Mouse (Mus musculus) liver, postnatal 0 days (tissue): ENCODE data around the gene Scrg1. TPM values are rescaled to one million over a fixed set of nuclear protein-coding genes. Genes with fewer than 3 reads are reported as not detected.
A peak's percentile ranks its signal among the peaks of the same experiment; 100 is the strongest.

Experiments
- ATAC-seq: fragments of 200-750 bp; cut with Nextera tagmentation; 2 replicates; pipeline ENCODE4 v1.8.0; 2017; ENCODE audit warnings: mild to moderate bottlenecking, moderate library complexity
- DNase-seq: peaks from one replicate; pipeline ENCODE4 v3.0.0-alpha.2; 2016
- H3K27ac ChIP-seq: fragments of 300-500 bp; sonication (generic); 2 replicates; pipeline ENCODE4 v1.5.1; 2014; ENCODE audit warnings: antibody characterized with exemption, moderate library complexity, mild to moderate bottlenecking, low read depth
- H3K27me3 ChIP-seq: fragments of 300-500 bp; sonication (generic); 2 replicates; pipeline ENCODE4 v1.6.1; 2014; ENCODE audit warnings: low read length, control low read depth, mixed read lengths; ENCODE audit not compliant: insufficient read depth
- H3K36me3 ChIP-seq: fragments of 300-500 bp; sonication (generic); replicated peaks from 2 replicates; pipeline ENCODE4 v1.6.1; 2014; ENCODE audit warnings: mild to moderate bottlenecking, control low read depth, low read length, moderate library complexity, mixed read lengths; ENCODE audit not compliant: insufficient read depth
- H3K4me1 ChIP-seq: fragments of 300-500 bp; sonication (generic); 2 replicates; pipeline ENCODE4 v1.6.1; 2014; ENCODE audit warnings: antibody characterized with exemption, mild to moderate bottlenecking, control low read depth; ENCODE audit not compliant: insufficient read depth
- H3K4me2 ChIP-seq: fragments of 300-500 bp; sonication (generic); 2 replicates; pipeline ENCODE4 v1.6.1; 2014; ENCODE audit warnings: low read depth, mild to moderate bottlenecking, low read length, moderate library complexity, mixed read lengths
- H3K4me3 ChIP-seq: fragments of 300-500 bp; sonication (generic); 2 replicates; pipeline ENCODE4 v1.5.1; 2014; ENCODE audit warnings: low read depth, low read length
- H3K9ac ChIP-seq: fragments of 300-500 bp; sonication (generic); replicated peaks from 2 replicates; pipeline ENCODE4 v1.6.1; 2014; ENCODE audit warnings: mild to moderate bottlenecking, moderate library complexity
- H3K9me3 ChIP-seq: fragments of 300-500 bp; sonication (generic); 2 replicates; pipeline ENCODE4 v1.6.1; 2016; ENCODE audit warnings: mild to moderate bottlenecking, control low read depth, low read length, mixed read lengths
- CTCF ChIP-seq: sonication (generic); IDR thresholded peaks from 2 replicates; pipeline ENCODE4 v1.5.1; 2016; ENCODE audit warnings: antibody characterized with exemption, low read depth
- EP300 ChIP-seq: IDR thresholded peaks from 2 replicates; pipeline ENCODE4 v1.6.1; 2016; ENCODE audit warnings: antibody characterized with exemption, low read depth, mild to moderate bottlenecking
- WGBS: fragments of 180-500 bp; shearing (Covaris S2); extraction: QIAGEN DNeasy Blood & Tissue Kit; methylation state at CpG from one replicate; pipeline ENCODE4 v1.1.7; 2014; ENCODE audit not compliant: insufficient replicate concordance; 5-methylcytosine and 5-hydroxymethylcytosine counted together
- polyA plus RNA-seq: library from polyadenylated mRNA; unstranded; fragments of >200 nt; fragmentation: Nextera tagmentation; extraction: Ambion mirVana; gene quantifications from 2 replicates; pipeline ENCODE4 v1.2.1, GENCODE M21; 2015

Gene Scrg1
- polyA plus RNA-seq, 1 experiment from 2014 or later = 1.6 TPM

DNA sequence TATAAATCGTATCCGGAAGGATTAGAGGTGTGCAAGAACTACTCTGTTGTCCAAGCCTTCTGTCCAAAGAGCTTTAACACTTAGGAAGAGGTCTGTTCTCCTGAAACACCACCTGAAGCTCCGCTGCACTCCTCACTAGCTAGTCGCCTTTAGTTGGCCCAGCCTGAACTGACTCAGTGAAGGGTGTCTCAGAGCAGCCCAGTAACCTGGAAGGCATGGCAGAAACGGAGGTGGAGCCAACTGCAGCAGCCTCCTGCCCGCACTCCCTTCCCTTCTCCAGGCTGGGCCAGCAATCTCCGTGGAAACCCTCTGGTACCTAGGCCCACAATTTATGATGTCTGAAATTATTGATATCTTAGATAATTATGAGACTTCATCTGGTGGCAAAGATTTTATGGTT lies 5.0 kb upstream of the Scrg1 start:
- Histone ChIP-seq H3K27me3 (no peaks in the 10 kb centered on the region), H3K27ac (no peak overlapping the region), H3K9me3 (no peaks in the 10 kb centered on the region), H3K4me2 (no peak overlapping the region), H3K9ac (no peak overlapping the region), H3K4me1 (no peaks in the 10 kb centered on the region), H3K4me3 (no peak overlapping the region), H3K36me3 (no peaks in the 10 kb centered on the region)
- 76% methylated on average over 7 of the region's 7 CpGs for WGBS
- ATAC-seq (no peak), DNase-seq (no peak)
- TF ChIP-seq EP300 (no peak), CTCF (no peak)

DNA sequence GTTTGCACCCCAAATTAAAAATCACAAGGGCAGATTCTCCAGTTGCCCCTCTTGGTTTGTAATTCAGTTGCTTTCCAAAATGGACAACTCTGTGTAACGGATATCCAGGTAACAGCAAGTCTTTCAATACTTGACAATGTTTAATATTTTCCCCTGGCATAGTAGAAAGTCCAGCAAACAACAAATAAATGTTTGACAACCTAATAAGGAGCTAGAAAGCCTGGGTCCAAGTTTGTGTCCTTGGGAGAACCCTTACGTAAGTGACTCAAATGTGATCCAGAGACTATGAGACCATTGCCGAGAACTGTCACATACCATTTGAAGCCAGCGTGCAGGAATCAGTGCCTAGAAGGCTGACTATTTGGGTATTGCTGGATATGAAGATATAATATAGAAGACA lies 3.8 kb upstream of the Scrg1 start:
- H3K36me3 ChIP-seq = no peaks in the 10 kb centered on the region
- no peak for DNase-seq
- no peak for ATAC-seq
- H3K27ac ChIP-seq = no peak overlapping the region
- H3K27me3 ChIP-seq = no peaks in the 10 kb centered on the region
- no peak overlapping the region for H3K9ac ChIP-seq
- H3K4me3 ChIP-seq = no peak overlapping the region
- 84% methylated on average over 4 of the region's 4 CpGs for WGBS
- TF ChIP-seq EP300 = no peak
- TF ChIP-seq CTCF = no peak
- no peak overlapping the region for H3K4me2 ChIP-seq
- no peaks in the 10 kb centered on the region for H3K9me3 ChIP-seq
- no peaks in the 10 kb centered on the region for H3K4me1 ChIP-seq

DNA sequence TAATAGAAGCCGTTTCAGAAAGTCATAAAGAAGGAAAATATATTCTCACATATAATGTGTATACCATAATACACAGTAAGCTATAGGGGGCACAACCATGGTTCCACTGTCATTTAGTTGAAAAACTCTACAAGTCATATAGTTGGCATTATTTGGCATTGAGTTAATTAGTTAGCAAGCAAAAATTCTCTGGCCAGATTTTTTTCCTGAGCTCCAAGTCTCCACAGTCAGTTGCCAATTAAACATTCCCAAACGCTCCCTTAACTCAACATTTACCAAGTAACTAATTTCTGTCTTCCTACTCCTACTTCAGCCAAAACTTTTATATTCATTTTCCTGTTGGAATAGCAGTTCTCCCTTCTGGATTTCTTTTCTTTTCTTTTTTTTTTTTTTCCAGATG lies 2.4 kb upstream of the Scrg1 start:
- Histone ChIP-seq H3K36me3 (no peaks in the 10 kb centered on the region), H3K27me3 (no peaks in the 10 kb centered on the region), H3K27ac (no peak overlapping the region), H3K4me1 (no peaks in the 10 kb centered on the region), H3K4me2 (no peak overlapping the region), H3K9ac (no peak overlapping the region), H3K4me3 (no peak overlapping the region), H3K9me3 (no peaks in the 10 kb centered on the region)
- WGBS = 77% methylated on average over 2 of the region's 2 CpGs
- TF ChIP-seq CTCF = no peak
- no peak for TF ChIP-seq EP300
- ATAC-seq = no peak
- DNase-seq = no peak

DNA sequence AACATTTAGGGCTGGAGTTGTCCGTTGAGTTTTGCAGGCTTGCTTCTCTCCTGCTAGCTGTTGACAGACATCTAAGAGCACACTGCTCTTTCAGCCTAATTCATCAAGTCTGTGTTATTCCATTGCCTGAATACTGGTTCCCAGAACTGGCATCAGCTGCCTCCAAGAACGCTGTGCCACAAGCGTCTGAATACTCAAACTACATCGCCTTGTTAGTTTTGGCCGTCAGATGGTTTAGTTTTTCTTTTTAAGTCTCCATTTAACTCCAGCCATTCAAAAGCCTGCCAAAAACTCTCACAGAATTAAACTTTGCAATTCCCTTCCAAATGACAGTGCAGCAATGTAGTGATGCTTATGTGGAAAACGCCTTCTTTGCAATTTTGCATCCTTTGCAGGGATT lies 1.4 kb downstream of the Scrg1 start:
- Histone ChIP-seq H3K27me3 (no peaks in the 10 kb centered on the region), H3K36me3 (no peaks in the 10 kb centered on the region), H3K4me2 (no peak overlapping the region), H3K4me3 (no peak overlapping the region), H3K9ac (no peak overlapping the region), H3K4me1 (no peaks in the 10 kb centered on the region), H3K27ac (no peak overlapping the region), H3K9me3 (no peaks in the 10 kb centered on the region)
- WGBS = 84% methylated on average over 6 of the region's 6 CpGs
- TF ChIP-seq CTCF (no peak), EP300 (no peak)
- DNase-seq (no peak), ATAC-seq (no peak)

DNA sequence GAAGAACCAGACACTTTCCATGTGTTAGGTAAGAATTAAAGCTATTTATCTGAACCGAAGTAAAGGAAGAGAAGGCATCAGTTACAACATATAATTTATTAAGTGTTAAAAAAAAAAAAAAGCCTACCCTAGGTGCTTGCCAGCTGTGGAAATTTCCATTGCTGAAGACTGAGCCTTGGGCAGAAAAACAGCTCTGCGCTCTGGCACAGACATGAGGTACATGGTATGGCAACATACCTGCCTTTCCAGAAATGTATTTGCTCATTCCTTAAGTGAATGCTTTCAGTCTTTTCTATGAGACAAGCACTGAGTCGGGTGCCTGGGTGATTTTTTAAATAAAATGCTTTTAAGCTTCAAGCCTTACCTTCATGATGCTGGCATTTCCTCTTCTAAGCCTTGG lies 2.2 kb downstream of the Scrg1 start:
- H3K4me3 ChIP-seq = no peak overlapping the region
- 77% methylated on average over 3 of the region's 3 CpGs for WGBS
- no peak for ATAC-seq

DNA sequence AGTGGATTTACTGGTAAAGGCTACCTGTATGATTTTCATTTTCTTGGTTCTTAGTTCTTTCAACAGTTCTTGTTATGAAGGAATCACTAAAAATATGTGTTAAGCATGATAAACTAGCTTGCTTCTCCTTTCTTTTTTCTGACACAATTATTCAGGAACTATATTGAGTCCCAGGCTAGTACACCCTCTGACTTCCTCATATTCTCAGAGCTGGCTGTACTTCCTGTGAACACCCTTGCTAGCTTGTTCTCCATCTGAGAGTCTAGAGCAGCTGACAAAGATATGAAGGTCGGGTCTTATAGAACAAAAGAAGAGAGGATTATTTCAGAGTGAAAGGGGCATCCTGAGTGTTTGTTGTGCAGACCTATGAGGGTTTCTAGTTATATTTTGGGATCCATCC lies 7.1 kb downstream of the Scrg1 start:
- 0 out of 2 replicates have a peak overlapping the region, but pooled peaks have one; percentile 12 for H3K27ac ChIP-seq
- no peak overlapping the region for H3K4me3 ChIP-seq
- no peaks in the 10 kb centered on the region for H3K36me3 ChIP-seq
- no peak for DNase-seq
- ATAC-seq = no peak
- H3K4me1 ChIP-seq = no peaks in the 10 kb centered on the region
- TF ChIP-seq CTCF (no peak), EP300 (no peak)
- 23% methylated on average over 1 of the region's 1 CpGs for WGBS
- no peak overlapping the region for H3K9ac ChIP-seq
- no peaks in the 10 kb centered on the region for H3K27me3 ChIP-seq
- no peak overlapping the region for H3K4me2 ChIP-seq
- H3K9me3 ChIP-seq = no peaks in the 10 kb centered on the region

More for the DNA sequence above, 2.2 kb downstream of the Scrg1 start:
- H3K27ac ChIP-seq = no peak overlapping the region
- H3K4me1 ChIP-seq = no peaks in the 10 kb centered on the region
- no peak overlapping the region for H3K9ac ChIP-seq
- H3K27me3 ChIP-seq = no peaks in the 10 kb centered on the region
- TF ChIP-seq EP300 (no peak), CTCF (no peak)
- DNase-seq = no peak
- no peaks in the 10 kb centered on the region for H3K36me3 ChIP-seq
- H3K9me3 ChIP-seq = no peaks in the 10 kb centered on the region
- H3K4me2 ChIP-seq = no peak overlapping the region

DNA sequence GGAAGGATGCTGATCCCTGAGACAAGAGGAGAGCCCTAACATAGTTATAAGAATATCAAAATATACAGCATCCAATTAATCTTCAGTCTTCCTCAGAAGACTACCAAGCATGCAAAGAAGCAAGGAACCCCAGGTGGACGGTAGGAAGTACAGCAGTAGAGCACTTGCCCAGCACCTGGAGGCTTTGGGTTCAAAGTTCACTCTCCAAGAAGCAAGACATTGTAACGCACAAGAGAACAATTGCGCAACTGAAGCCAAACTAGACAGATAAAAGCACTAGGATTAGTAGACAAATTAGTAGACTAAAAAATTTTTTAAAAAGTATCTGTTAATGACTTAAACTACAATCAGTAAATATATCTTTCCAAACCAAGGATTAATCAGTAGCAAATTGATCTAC lies 8.0 kb downstream of the Scrg1 start:
- Histone ChIP-seq H3K36me3 (no peaks in the 10 kb centered on the region), H3K4me1 (no peaks in the 10 kb centered on the region), H3K4me2 (no peak overlapping the region), H3K27me3 (no peaks in the 10 kb centered on the region), H3K27ac (no peak overlapping the region), H3K9ac (no peak overlapping the region), H3K9me3 (no peaks in the 10 kb centered on the region), H3K4me3 (no peak overlapping the region)
- ATAC-seq (no peak), DNase-seq (no peak)
- WGBS = 75% methylated on average over 3 of the region's 3 CpGs
- TF ChIP-seq CTCF (no peak), EP300 (no peak)
